Mouse (Mus musculus) gastrocnemius, postnatal 14 days (tissue): ENCODE measurements around the gene Cyp2f2. TPM values are rescaled to one million over a fixed set of nuclear protein-coding genes. Genes with fewer than 3 reads are reported as not detected.

ENCODE experiments used
- DNase-seq: peaks from one replicate; pipeline ENCODE4 v3.0.0; 2021; ENCODE audit warnings: mixed read lengths
- intact Hi-C: fragments of 180-260 bp; cut with DNase I; formaldehyde crosslinking; loops from one replicate; pipeline ENCODE4 v1.15.1; 2025; ENCODE audit warnings: low total_unique reads
- long read RNA-seq, 2 experiments: library from polyadenylated mRNA; stranded (forward); transcript quantifications; one replicate each; pipeline ENCODE4 v2.0.0; 2021
- total RNA-seq, 2 experiments: library from RNA; stranded (reverse); gene quantifications; 2 replicates each; pipeline ENCODE4 v1.2.3; 2021

Gene Cyp2f2
- under 1 TPM in 1 of 2 experiments, not detected in 1; 0.21 TPM for total RNA-seq
- long read RNA-seq, experiment 1 = 0 reads
- long read RNA-seq, experiment 2 = 0 reads

DNA sequence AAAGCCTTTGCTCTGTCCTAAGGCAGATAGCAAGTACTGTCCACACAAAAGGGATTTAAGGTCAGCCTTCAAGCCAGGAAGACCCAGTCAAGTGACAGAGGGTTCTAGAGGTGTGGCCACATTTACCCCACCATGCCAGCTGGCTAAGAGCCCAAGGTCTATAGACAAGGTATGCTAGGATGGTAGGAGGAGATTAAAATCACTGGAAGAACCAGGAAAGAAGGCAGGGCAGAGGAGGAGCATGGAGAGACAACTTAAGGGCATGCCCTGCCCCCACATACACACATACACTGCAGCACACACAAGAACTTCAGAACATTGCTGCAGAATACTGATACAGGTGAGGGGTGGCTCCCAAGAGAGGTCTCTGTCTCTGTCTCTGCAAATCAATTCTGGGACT is at the start of gene Cyp2f2:
TSS of gene Cyp2f2 (plus strand) at position 234 of the 400 bp plus-strand sequence.
- intact Hi-C loops = no loop called here
- DNase-seq = no peak

DNA sequence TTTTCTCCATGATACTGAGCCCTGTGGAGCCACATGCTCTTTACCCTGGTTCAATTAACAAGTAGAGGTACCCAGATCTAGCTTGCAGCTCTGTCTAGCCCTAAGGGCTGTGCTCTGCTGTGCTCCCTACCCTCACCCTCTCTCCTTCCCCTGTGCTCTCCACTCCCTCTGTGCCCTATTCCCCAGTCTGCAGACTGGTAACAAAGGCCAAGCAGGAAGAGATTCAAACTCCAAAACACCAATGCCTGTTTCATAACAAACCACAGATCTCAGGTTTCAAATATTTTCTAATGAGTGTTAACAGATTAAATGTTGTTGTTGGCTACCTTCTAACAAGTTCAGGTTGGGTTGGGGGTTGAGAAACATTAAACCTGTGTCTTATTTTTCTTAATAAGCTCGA is 41.1 kb upstream of the Cyp2f2 start:
- intact Hi-C loops = no loop called here
- DNase-seq = no peak

- intact Hi-C loops = no loop called here
- no peak for DNase-seq
These were observed 38.1 kb upstream of the Cyp2f2 start for GRCm38 (mm10) chr7:27081625-27082024.

DNA sequence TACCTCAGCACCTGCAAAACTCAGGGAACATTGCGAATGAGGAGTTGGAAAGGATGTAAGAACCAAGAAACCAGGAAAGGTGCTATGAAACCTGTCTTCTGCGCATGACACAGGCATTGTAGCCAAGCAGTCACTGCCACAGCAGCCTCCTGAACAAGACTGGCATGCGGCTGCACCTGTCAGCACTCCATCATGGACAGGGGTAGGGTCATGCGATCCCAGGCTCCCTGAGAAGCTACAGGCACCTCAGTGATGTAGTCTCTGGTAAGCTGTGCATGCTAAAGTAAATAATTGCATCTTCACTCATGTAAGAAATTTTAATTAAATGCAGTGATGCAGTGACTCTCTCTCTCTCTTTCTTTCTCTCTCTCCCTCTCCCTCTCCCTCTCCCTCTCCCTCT is 28.7 kb upstream of the Cyp2f2 start:
- intact Hi-C loops = no loop called here
- DNase-seq = no peak

- DNase-seq = no peak
- intact Hi-C loops = no loop called here
These were observed 27.5 kb upstream of the Cyp2f2 start for GRCm38 (mm10) chr7:27092038-27092703.

DNA sequence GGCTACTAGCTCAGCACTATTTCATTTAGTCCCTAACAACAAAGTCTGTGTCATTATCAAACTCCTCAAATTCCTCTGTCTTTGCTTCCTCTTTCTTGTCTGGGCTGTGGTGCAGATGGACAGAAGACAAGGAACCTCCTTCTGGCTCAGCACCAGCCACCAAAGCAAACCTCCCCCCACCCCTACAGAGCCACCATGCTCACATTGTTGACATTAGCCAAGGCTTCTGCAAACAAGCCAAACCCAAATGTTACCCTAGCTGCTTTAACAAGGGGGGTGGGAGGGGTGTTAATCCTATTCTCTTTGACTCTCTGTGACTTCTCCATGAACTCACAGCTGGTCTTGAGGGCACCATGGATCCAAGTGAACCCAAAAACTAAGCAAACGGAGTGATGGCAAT is 26.8 kb upstream of the Cyp2f2 start:
- intact Hi-C loops = no loop called here

GRCm38 (mm10) chr7:27104882-27105281 is 14.8 kb upstream of the Cyp2f2 start:
- intact Hi-C loops = no loop called here
- DNase-seq = no peak

More for the DNA sequence above, 26.8 kb upstream of the Cyp2f2 start:
- no peak for DNase-seq

DNA sequence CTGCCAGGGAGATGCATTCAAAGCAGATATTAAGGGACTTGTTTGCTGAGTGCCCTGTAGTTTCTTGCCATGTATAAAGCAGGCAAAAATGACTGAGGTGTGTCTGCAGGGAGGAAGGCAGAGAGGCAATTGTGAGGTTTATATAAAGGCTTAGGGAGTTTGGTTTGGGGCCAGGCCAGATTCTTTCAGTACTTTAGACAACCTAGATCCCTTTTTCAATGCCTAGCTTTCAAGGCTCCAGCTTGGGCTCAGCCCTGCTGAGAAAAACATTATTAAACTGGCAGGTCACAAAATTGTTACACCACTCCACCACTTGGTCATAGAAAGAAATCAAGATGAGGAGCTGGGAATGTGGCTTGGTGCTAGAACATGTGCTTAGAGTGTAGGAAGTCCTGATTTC is 9.4 kb upstream of the Cyp2f2 start:
- intact Hi-C loops = no loop called here
- DNase-seq = no peak

DNA sequence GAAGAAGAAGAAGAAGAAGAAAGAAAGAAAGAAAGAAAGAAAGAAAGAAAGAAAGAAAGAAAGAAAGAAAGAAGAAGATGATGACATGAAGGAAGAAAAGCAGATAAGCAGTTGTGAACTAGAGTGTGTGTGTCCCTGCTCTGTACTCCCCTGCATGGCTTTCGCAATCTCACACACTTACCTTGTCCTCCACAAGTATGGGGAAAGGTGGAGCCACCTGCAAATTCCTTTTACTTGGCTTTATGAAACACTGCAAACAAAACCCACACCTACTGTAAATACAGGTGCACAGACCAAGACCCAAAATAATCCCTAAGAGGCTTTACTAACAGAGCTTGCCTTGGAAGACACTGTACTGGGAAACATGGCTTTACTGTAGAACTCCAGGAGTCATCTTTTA is 8.7 kb upstream of the Cyp2f2 start:
- intact Hi-C loops = no loop called here
- DNase-seq = no peak

GRCm38 (mm10) chr7:27111987-27112386 is 7.7 kb upstream of the Cyp2f2 start:
- intact Hi-C loops = no loop called here
- DNase-seq = no peak

DNA sequence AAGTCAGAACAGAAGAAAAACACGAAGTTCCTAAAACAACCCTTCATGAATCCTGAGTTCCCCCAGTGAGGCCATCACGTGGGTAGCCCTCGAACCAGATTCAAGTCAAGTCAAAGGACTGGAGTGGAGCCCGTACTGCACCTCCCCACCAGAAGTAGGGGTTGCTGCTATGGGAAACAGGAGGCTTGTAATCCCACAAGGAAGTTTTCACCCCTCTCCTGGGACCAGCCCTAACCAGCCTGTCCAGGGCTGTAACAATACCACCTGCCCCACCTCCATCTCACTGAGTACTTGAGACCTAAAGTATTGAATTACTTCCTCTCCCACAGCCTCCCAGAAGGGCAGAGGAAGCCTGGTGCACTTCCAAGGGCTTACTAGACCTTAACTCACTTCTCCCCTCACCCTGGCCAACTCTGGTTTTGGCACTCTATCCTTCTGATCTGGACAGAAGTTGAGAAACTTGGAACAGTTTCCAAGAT is 1.6 kb upstream of the Cyp2f2 start:
- peak; percentile 18 for DNase-seq
- intact Hi-C loops = no loop called here

DNA sequence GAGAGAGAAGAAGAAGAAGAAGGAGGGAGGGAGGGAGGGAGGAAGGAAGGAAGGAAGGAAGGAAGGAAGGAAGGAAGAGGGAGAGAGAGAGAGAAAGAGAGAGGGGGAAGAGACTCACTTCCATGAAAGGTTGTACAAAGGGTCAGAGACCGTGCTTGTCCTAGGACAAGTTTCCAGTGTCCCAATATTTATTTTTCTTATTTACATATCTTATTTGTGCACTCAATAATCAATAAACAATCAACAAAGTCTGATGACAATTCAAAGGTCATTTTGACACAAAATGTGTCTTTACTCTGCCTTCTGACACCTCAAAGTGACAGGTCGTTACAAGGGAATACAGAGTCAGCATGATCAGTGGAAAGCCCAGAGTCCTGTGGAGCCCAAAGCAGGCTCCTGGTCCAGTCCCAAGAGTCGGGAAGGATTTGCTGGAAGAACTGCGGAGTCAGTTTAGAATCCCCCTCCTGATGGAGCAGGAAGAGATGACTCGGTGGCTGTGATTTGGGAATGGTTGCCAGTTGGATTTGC is 4.7 kb downstream of the Cyp2f2 start:
- no peak for DNase-seq
- intact Hi-C loops = no loop called here

DNA sequence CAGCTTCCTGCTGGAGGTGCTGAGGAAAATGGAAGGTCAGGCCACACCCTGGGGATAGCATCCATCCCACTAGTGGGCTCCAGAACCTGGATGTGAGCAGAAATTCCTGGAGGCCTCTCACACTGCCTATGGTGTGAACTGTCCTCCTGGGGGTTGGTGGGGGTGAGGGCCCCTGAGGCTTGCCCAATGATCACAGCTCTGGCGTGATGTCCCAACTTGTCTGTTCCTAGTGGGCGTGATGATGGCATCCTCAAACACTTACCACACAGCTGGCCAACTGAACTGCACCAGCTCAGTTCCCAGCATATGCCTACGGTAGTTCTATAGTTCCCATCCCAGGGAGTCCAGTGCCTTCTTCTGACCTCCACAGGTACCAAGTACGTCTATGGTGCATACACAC is 5.3 kb downstream of the Cyp2f2 start:
- DNase-seq = no peak
- intact Hi-C loops = no loop called here

DNA sequence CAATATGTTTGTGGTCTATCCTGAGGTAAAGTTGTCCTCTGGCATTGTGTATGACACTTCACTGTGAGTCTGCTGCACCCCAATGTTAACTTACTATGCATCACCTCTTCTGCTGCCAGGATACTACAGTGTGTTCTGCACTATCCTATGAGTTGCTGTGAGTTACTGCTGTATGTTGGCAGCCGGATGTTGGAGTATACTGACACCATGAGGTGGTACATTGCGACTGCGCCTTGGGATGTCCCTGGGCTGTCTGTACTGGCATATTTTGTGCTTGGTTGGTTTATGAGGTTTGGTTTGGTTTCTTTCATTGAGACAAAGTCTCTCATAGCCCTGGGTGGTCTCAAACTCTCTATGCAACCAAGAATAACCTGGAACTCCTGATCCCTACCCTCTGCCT is 8.5 kb downstream of the Cyp2f2 start:
- intact Hi-C loops = no loop called here

GRCm38 (mm10) chr7:27128946-27129345 is 9.2 kb downstream of the Cyp2f2 start:
- intact Hi-C loops = no loop called here
- DNase-seq = no peak

More for the DNA sequence above, 8.5 kb downstream of the Cyp2f2 start:
- peak; percentile 17 for DNase-seq

DNA sequence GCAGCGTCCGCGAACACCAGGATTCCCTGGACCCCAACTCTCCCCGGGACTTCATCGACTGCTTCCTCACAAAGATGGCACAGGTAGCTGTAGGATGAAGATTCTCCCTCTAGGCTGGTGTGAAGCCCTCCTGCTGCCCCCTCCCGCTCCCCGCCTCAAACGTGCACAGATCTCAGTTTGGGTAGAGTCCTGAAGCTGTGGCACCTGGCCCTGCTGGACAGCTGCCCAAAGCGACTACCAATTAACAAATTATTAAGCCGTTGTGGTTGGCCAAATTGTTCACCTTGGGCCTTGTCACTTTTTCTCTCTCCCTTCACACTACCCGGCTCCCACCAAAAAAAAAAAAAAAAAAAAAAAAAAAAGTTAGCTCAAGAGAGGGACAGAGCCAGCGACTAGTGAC is 10.1 kb downstream of the Cyp2f2 start:
- no peak for DNase-seq
- intact Hi-C loops = loop anchor here (5.0 kb wide), 1 partner anchor 147 kb away; no protein-coding TSS in a partner anchor

- intact Hi-C loops = loop anchor here (5.0 kb wide), 1 partner anchor 147 kb away; no protein-coding TSS in a partner anchor
- DNase-seq = no peak
These were observed 11.0 kb downstream of the Cyp2f2 start for GRCm38 (mm10) chr7:27130521-27131370.

DNA sequence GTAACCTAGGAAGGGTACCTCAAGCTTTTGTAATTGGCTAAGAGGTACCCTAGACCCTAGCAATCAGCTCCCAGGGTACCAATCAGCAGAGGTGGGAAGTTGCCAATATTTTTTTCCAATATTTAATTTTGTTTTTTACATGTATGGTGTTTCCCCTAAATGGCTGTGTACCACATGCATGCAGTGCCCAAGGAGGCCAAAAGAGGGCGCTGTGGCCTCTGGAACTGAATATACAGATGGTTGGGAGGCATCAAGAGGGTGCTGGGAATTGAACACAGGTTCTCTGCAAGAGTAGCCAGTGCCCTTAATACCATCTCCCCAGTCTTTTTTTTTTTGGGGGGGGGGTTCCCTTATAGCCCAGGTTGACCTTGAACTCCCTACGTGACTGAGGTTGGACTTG is 11.7 kb downstream of the Cyp2f2 start:
- no peak for DNase-seq
- intact Hi-C loops = loop anchor here (5.0 kb wide), 1 partner anchor 146 kb away; no protein-coding TSS in a partner anchor

- DNase-seq = peak; percentile 41
- intact Hi-C loops = loop anchor here (5.0 kb wide), 1 partner anchor 145 kb away; no protein-coding TSS in a partner anchor
These were observed 12.9 kb downstream of the Cyp2f2 start for GRCm38 (mm10) chr7:27132588-27132987.

DNA sequence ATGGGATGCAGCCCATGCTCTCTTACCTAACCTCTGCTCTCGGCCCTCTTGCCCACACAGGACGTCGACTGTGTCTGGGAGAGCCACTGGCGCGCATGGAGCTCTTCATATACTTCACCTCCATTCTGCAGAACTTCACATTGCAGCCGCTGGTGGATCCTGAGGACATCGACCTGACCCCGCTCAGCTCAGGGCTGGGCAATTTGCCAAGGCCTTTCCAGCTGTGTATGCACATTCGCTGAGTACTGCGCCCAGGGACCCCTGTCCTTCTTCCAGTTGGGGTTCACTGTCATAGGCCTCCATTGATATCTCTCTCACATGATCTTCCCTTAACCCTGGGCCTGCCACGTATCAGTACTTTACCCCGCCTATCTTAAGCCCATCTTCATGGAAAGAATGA is 13.4 kb downstream of the Cyp2f2 start:
- peak; percentile 18 for DNase-seq
- intact Hi-C loops = loop anchor here (5.0 kb wide), 1 partner anchor 144 kb away; no protein-coding TSS in a partner anchor
